Mouse (Mus musculus) myocyte (in vitro differentiated cells): Measurements from ENCODE around the gene Erich3.

Experiments
- E2F4 ChIP-seq: IDR thresholded peaks from one replicate; pipeline ENCODE4 v1.6.1; 2011; ENCODE audit warnings: mild to moderate bottlenecking, control low read depth, moderate library complexity; ENCODE audit not compliant: insufficient read depth
- MAX ChIP-seq: IDR thresholded peaks from one replicate; pipeline ENCODE4 v1.6.1; 2011; ENCODE audit warnings: low read depth, mild to moderate bottlenecking, control low read depth
- POLR2A ChIP-seq: IDR thresholded peaks from one replicate; pipeline ENCODE4 v1.6.1; 2011; ENCODE audit warnings: low read depth, mild to moderate bottlenecking, control low read depth, moderate library complexity; ENCODE audit not compliant: insufficient read length
- POLR2AphosphoS2 ChIP-seq: IDR thresholded peaks from one replicate; pipeline ENCODE4 v1.6.1; 2011; ENCODE audit warnings: low read depth, control low read depth; ENCODE audit not compliant: insufficient read length
- REST ChIP-seq: IDR thresholded peaks from one replicate; pipeline ENCODE4 v1.6.1; 2011; ENCODE audit warnings: mild to moderate bottlenecking, control low read depth, moderate library complexity; ENCODE audit not compliant: insufficient read depth, insufficient read length
- TCF12 ChIP-seq: IDR thresholded peaks from one replicate; pipeline ENCODE4 v1.6.1; 2011; ENCODE audit warnings: mild to moderate bottlenecking, control low read depth; ENCODE audit not compliant: poor library complexity, insufficient read depth, severe bottlenecking

- TF ChIP-seq POLR2A: no peak
- TF ChIP-seq E2F4: no peak
- TF ChIP-seq TCF12: no peak
- no peak for TF ChIP-seq POLR2AphosphoS2
- no peak for TF ChIP-seq REST
- TF ChIP-seq MAX: no peak
Measured at GRCm38 (mm10) chr3:154653454-154653853, 10.2 kb upstream of the Erich3 start.
